In the genomic region with DNA sequence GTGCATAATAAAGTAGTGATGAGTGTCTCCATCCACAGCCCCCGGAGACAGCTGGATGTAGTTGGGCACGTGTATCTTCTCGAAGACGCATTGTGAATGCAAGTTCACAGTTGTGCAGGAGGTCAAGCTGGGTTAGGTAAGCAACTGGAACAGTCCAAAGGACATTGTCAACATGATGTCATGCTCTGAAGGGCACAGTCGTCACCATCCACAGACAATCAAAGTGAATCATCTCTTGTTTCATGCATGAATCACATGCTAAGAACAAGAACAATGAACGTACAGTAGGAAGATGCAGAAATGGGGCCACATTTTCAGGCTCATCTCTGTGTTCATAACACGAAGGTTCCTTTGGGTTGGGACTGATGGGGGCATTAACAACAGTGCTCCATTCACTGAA, we compare ENCODE assay signal across 26 mouse cellular contexts.
DNase-seq lines count a peak whose midpoint lies in the region; ATAC-seq and TF ChIP-seq lines count a peak whose summit lies in the region.
"Had no signal": no experiment of that assay in that cellular context is flagged by ENCODE, and none has a peak within 500 bp of the region (broad histone marks: within the 10 kb centered on the region; RNA-seq: fewer than 3 reads in every experiment).

No protein-coding gene starts in this region.

- no peaks in the 10 kb centered on the region for H3K27me3 ChIP-seq in liver, postnatal 0 days (ENCODE audit: insufficient read depth, low read length)
- H3K27me3 ChIP-seq in liver, embryonic 11.5 days (replicated peaks; ENCODE audit: control insufficient read depth, insufficient read depth, low read length) = no peaks in the 10 kb centered on the region
- H3K27me3 ChIP-seq: embryonic facial prominence, embryonic 13.5 days; forebrain, embryonic 15.5 days; heart, embryonic 13.5 days; hindbrain, embryonic 12.5 days; hindbrain, embryonic 15.5 days had no signal

- H3K9ac ChIP-seq in liver, postnatal 0 days (replicated peaks) = no peak overlapping the region
- H3K9ac ChIP-seq in liver, embryonic 11.5 days (ENCODE audit: low read depth, low read length) = no peak overlapping the region
- H3K9ac ChIP-seq: embryonic facial prominence, embryonic 13.5 days; forebrain, embryonic 12.5 days; forebrain, embryonic 15.5 days; heart, embryonic 13.5 days; hindbrain, embryonic 12.5 days; hindbrain, embryonic 15.5 days had no signal

- peak; percentile 76 for ATAC-seq in liver, postnatal 0 days
- no peak for ATAC-seq in liver, embryonic 11.5 days (replicated peaks; ENCODE audit: low FRiP score)
- ATAC-seq: activated CD4-positive, CD25-positive, alpha-beta regulatory T cell, adult 4 months; forebrain, embryonic 15.5 days had no signal

- no peak overlapping the region for H3K4me2 ChIP-seq in liver, postnatal 0 days (ENCODE audit: low read depth, low read length)
- no peak overlapping the region for H3K4me2 ChIP-seq in liver, embryonic 11.5 days
- H3K4me2 ChIP-seq: embryonic facial prominence, embryonic 13.5 days; forebrain, embryonic 12.5 days; forebrain, embryonic 15.5 days; heart, embryonic 13.5 days; hindbrain, embryonic 12.5 days; hindbrain, embryonic 15.5 days had no signal

- no peaks in the 10 kb centered on the region for H3K9me3 ChIP-seq in liver, postnatal 0 days (ENCODE audit: low read length)
- H3K9me3 ChIP-seq in liver, embryonic 11.5 days (ENCODE audit: control insufficient read depth, low read length) = no peaks in the 10 kb centered on the region
- H3K9me3 ChIP-seq: embryonic facial prominence, embryonic 10.5 days; embryonic facial prominence, embryonic 13.5 days; forebrain, embryonic 12.5 days; forebrain, embryonic 15.5 days; heart, embryonic 10.5 days; heart, embryonic 13.5 days; hindbrain, embryonic 12.5 days; hindbrain, embryonic 15.5 days had no signal

- H3K27ac ChIP-seq in liver, postnatal 0 days (ENCODE audit: low read depth) = no peak overlapping the region
- H3K27ac ChIP-seq in liver, embryonic 11.5 days (ENCODE audit: low read depth, low read length) = no peak overlapping the region
- H3K27ac ChIP-seq: embryonic facial prominence, embryonic 10.5 days; embryonic facial prominence, embryonic 13.5 days; forebrain, embryonic 12.5 days; forebrain, embryonic 15.5 days; heart, adult 2 months; heart, embryonic 10.5 days; heart, embryonic 13.5 days; hindbrain, embryonic 12.5 days; hindbrain, embryonic 15.5 days had no signal

- 69% methylated on average over 7 of the region's 7 CpGs for WGBS in liver, postnatal 0 days (ENCODE audit: insufficient replicate concordance)
- WGBS in liver, embryonic 11.5 days = 83% methylated on average over 7 of the region's 7 CpGs

- TF ChIP-seq CTCF in liver, postnatal 0 days (IDR thresholded peaks at IDR 0.05; ENCODE audit: low read depth) = no peak

- peaks cover 4% of the 10 kb centered on the region; the same call in 1 of the 2 replicates for H3K4me1 ChIP-seq in liver, postnatal 0 days (ENCODE audit: insufficient read depth)
- no peaks in the 10 kb centered on the region for H3K4me1 ChIP-seq in liver, embryonic 11.5 days (replicated peaks; ENCODE audit: control insufficient read depth, insufficient read depth, low read length)
- H3K4me1 ChIP-seq: heart, embryonic 10.5 days; heart, embryonic 13.5 days; hindbrain, embryonic 15.5 days had no signal

- no peak for TF ChIP-seq EP300 in liver, postnatal 0 days (IDR thresholded peaks at IDR 0.05; ENCODE audit: low read depth)

- DNase-seq in adrenal gland, postnatal 10 days = peak; percentile 6
- DNase-seq in adrenal gland, postnatal 4 days (ENCODE audit: low spot score in 2 of 2) = no peak
- DNase-seq in liver, postnatal 0 days = no peak
- DNase-seq in liver, embryonic 11.5 days (ENCODE audit: low spot score) = no peak
- DNase-seq in adrenal gland, postnatal 14 days = peak; percentile 27
- DNase-seq in adrenal gland, postnatal 36 days = peak; percentile 3 to 44
- no peak for DNase-seq in B cell, adult 2 months
- no peak for DNase-seq in right cerebral cortex, adult 2 months (ENCODE audit: low spot score in 2 of 2)
- DNase-seq: cerebellum, adult 11-12 months; cerebellum, adult 8-10 months; cerebellum, postnatal 10 days; cerebellum, postnatal 36 days; embryo, embryonic 11 days; gastrocnemius, postnatal 25 days; heart, adult 2 months; heart, postnatal 14 days had no signal

- H3K36me3 ChIP-seq in liver, postnatal 0 days (replicated peaks; ENCODE audit: insufficient read depth, low read length) = no peaks in the 10 kb centered on the region
- H3K36me3 ChIP-seq in liver, embryonic 11.5 days (ENCODE audit: control insufficient read depth, insufficient read depth, low read length) = no peaks in the 10 kb centered on the region
- H3K36me3 ChIP-seq: embryonic facial prominence, embryonic 10.5 days; embryonic facial prominence, embryonic 13.5 days; forebrain, embryonic 12.5 days; forebrain, embryonic 15.5 days; heart, embryonic 10.5 days; heart, embryonic 13.5 days; hindbrain, embryonic 12.5 days; hindbrain, embryonic 15.5 days had no signal

- no peak overlapping the region for H3K4me3 ChIP-seq in liver, postnatal 0 days (ENCODE audit: low read depth, low read length)
- H3K4me3 ChIP-seq in liver, embryonic 11.5 days (ENCODE audit: low read depth, low read length) = no peak overlapping the region
- H3K4me3 ChIP-seq: embryonic facial prominence, embryonic 10.5 days; embryonic facial prominence, embryonic 13.5 days; erythroblast, embryonic 14.5 days; forebrain, embryonic 12.5 days; forebrain, embryonic 15.5 days; heart, adult 2 months; heart, embryonic 10.5 days; heart, embryonic 13.5 days; hindbrain, embryonic 12.5 days; hindbrain, embryonic 15.5 days had no signal

Comparison
In these comparisons a context has a peak if more than half of its experiments do, and no peak if none do; other contexts are left out.
1. DNase-seq: peak in adrenal gland, postnatal 10 days (single experiment), adrenal gland, postnatal 14 days (single experiment) and adrenal gland, postnatal 36 days (2 of 2); none in adrenal gland, postnatal 4 days (0 of 2), liver, postnatal 0 days (single experiment), liver, embryonic 11.5 days (single experiment), B cell, adult 2 months (0 of 2) and right cerebral cortex, adult 2 months (0 of 2).